Mouse (Mus musculus) adipocyte (in vitro differentiated cells): Measurements from ENCODE around the gene Cdk9.

ENCODE experiments used
- DNase-seq: peaks from one replicate; pipeline ENCODE4 v3.0.0-alpha.2; 2016; ENCODE audit warnings: low spot score

Gene Cdk9

DNA sequence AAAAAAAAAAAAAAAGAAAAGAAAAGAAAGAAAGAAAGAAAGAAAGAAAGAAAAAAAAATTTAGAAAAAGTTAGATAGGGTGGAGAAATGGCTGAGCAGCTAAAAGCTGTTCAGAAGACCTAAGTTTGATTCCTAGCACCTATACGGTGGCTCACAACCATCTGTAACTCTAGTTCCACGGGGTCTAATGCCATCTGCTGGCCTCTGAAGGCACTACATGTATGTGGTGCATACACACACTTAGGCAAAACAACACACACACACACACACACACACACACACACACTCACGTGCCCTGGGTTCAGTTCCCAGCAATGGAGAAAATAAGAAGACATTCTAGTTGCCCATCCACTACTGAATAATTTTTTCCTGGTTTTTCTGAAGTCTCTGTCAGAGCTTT is 36.1 kb downstream of the Cdk9 start:
- DNase-seq: no peak

GRCm38 (mm10) chr2:32673176-32673917 is 39.5 kb downstream of the Cdk9 start:
- no peak for DNase-seq

GRCm38 (mm10) chr2:32671907-32672595 is 40.8 kb downstream of the Cdk9 start:
- no peak for DNase-seq

DNA sequence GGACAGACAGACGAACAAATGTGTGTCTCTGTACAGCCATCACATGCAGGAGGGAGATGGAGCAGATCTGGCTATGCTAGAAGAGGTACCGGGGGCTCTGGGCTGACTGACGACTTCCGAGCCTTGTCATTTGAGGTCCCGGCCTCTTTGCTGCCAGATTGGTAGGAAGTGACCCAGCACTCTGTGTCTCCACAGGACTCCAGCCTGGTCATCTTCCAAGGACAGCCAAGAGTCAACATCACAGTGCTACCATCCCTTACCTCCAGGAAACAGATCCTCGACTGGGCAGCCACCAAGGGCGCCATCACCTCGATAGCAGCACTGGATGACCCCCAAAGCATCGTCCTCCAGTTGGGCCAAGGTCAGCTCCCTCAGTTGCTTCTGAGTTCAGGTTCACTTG is 41.7 kb downstream of the Cdk9 start:
- no peak for DNase-seq

DNA sequence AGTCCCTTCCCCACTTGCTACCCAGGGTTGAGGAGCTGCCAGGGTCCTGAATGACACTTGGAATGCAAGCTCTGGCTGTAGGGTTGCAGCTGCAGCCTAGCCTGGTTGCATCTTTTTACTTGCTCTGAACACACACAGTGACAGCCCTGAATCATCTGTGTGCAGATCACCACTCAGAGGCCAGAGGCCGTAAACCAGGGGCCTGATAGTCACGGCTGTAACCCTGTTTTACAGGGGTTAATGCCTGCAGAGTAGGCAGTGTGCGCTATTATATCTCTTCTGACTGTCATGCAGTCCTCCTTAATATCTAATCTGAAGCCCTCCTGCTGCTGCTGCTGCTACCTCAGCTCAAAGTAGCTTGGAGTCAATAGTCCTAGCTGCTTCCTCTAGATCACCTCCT is 43.0 kb downstream of the Cdk9 start:
- no peak for DNase-seq

GRCm38 (mm10) chr2:32668176-32668575 is 44.7 kb downstream of the Cdk9 start:
- DNase-seq: no peak

- DNase-seq: no peak
These were observed 45.1 kb downstream of the Cdk9 start for GRCm38 (mm10) chr2:32667775-32668174.

- DNase-seq: peak; percentile 16
These were observed 47.0 kb downstream of the Cdk9 start for GRCm38 (mm10) chr2:32665853-32666252.

GRCm38 (mm10) chr2:32665345-32665744 is 47.5 kb downstream of the Cdk9 start:
- DNase-seq: no peak

DNA sequence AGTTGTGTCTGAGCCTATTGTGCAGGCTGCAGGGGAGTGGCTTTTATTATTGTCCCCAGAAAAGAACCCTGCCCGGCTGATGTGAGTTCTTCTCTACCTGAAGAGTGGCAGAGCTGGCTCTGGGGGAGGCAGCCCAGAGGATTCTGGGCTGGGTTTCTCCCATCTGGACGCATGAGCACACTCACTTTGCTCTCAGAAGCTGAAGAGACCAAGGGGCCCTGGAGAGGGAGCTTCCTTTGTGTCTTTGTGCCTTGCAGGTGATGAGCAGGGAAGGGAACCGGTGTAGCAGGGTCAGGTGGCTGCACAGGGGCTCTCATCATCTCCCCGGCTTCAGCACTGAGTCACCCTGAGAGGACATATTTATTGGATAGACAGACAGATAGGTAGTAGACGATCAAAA is 50.6 kb downstream of the Cdk9 start:
- no peak for DNase-seq

- peak; percentile 28 for DNase-seq
These were observed 51.3 kb downstream of the Cdk9 start for GRCm38 (mm10) chr2:32661509-32662107.

GRCm38 (mm10) chr2:32658873-32659272 is 54.0 kb downstream of the Cdk9 start:
- DNase-seq: no peak

- no peak for DNase-seq
These were observed 57.0 kb downstream of the Cdk9 start for GRCm38 (mm10) chr2:32655826-32656225.
